Mouse (Mus musculus): Measurements from ENCODE around the gene Mcat.

Gene Mcat

DNA sequence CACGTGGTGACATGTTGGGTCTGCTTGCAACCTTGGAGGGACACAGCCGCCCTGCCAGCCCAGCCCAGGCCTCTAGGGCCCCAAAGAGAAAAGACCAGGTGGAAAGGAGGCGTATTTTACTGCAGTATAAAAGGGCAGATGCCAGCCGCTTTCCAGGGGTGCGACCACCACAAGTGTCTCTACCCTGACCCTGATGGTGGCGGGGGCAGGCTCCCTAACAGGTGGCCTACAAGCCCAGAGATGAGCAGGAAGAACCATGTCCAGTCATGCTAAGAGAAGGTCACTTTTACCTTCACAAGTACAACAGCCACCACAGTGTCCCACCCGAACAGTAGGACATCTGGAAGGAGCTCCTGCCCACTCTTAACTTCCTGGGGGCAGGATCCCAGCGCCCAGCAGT lies 12.0 kb upstream of the Mcat start:
- no peak for DNase-seq (ENCODE audit: low read depth)

DNA sequence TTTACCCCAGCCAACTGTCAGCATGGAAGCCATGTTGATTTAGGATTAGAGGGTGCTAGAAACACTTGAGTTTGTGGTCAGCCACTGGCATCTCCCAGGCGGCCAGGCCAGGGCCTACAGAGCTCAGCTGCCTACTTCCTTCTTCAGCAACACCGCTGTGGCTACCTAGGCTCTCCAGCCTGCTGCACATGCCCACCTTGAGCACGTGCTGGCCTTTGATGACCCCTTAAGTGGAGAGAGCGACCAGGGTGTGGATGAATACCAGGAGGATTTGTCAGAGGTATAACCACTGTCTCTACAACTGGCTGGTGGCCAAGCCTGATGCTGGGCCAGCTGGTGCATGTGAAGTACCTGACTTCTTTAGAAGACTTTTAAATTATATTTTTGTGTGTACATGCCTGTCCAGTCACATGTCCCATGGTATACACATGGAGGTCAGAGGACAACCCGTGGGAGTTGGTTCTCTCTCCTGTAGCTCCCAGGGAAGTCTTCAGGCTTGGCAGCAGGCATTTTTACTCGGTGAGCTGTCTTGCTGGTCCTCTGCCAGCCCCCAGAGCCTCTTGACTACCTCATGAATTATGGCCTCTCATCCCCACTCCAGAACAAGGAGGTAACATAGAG lies 11.3 kb upstream of the Mcat start:
- peak; percentile 96 for DNase-seq (ENCODE audit: low read depth)

DNA sequence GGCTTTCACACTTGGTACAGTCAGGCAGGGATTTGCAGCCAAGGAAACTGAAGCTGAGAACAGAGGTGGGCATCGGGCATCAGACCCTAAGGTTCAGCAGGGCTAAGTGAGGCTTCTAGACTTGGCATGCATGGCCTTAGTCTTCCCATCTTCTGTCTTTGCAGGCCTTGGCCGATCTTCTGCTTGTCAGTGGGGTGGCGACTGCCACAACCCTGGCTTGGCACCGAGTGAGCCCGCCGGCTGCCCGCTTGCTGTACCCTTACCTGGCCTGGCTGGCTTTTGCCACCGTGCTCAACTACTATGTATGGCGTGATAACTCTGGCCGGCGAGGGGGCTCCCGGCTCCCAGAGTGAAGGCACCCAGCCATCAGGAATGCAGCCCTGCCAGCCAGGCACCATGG lies 10.0 kb upstream of the Mcat start:
- no peak for DNase-seq (ENCODE audit: low read depth)

DNA sequence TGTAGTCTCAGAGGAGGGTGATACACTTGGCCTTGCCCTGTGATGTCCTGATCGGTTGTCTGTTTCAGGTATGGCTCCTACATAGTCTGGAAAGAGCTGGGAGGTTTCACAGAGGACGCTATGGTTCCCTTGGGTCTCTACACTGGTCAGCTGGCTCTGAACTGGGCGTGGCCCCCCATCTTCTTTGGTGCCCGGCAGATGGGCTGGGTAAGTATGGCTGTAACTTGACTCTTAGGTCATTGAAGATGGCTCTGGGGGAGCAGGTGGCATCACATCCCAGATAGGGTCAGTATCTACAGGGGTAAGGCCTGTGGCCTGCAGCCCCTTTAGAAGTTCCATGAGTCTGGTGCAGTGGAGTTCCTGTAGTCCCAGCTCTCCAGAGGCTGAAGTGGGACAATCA lies 8.5 kb upstream of the Mcat start:
- DNase-seq (ENCODE audit: low read depth): no peak

DNA sequence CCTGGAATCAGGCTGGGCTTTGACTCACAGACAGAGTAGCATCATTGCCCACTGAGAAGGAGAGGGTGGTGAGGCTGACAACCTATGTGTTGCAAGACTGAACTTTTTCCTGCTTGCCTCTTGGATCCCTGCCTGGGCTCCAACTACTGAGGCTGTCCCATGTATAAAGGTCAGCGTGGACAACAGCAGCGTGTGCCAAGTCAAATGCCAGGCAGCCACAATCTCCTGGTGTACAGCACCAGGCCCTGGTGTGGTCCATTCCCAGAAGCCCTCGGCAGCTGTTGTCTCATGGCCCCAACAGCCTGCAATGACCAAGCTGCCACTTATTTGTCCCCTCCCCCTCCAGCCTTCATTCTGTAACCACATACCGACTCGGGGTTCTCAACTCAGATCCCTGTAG lies 8.0 kb upstream of the Mcat start:
- peak; percentile 77 for DNase-seq (ENCODE audit: low read depth)

DNA sequence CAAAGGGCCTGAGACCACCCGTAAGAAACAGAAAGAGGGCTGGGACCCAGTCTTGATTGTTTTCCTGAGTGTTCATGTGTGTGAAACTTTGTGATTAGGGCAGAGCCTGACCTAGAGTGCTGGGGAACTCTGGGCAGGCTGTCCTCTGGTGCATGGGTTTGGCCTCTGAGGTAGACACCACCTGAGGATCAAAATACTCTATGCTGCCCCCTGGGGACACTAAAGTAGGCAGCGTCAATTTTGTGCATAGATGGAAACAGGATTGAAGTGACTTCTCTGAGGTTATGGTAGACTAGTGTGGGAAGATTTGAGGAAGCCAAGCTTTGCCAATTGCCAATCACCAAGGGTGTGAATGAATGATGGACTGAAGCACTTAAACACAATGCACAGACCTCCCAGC lies 7.1 kb upstream of the Mcat start:
- no peak for DNase-seq (ENCODE audit: low read depth)

DNA sequence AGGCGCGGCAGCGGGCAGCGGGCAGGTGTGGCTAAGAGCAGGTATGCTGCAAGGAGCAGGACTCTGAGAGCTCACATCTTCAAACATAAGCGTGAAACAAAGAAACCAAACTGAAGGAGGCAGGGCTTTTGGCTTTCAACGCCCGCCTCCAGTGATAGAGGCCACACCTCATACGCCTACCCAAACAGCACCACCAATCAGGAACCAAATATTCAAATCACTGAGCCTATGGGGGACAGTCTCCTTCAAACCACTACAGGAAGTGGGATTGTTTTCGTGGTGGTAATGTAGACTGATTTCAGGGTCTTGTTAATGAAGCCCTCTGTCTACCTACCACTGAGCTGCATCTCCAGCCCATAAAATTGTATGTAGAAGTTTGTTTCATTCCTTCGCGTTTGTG lies 6.1 kb upstream of the Mcat start:
- DNase-seq (ENCODE audit: low read depth): no peak

DNA sequence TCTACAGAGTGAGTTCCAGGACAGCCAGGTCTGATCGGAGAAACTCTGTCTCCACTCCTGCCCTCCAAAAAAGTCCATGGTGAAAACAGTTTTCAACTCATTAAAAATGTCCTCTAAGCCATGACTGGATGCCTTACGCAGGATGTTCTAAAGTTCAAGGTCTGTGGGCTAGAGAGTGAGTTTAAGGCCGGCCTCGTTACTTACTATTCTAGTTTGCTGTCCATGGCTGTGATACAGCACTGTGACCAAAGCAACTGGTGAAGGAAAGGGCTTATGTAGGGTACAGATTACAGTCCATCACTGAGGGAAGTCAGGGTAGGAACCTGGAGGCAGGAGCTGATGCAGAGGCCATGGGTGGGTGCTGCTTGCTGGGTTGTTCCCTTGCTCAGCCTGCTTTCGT lies 5.0 kb upstream of the Mcat start:
- DNase-seq (ENCODE audit: low read depth): no peak

DNA sequence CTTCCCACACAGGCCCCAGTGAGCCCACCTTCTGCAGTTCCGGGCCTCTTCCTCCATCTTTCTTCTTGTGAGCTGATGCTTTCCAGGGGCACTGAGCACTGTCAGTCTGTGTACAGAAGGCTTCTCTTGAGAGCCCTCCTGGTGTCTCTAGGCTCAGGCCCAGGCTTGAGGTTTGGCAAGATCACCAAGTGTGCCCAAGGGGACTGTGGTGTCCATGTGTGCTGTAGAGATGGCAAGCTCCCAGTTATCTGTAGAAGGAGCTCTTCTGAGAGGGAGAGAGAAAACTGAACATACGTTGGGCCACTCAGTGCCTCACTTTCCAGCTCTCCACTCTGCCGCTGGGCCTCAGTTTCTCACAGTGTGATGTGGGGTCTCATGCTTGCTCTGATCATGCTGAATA lies 4.1 kb upstream of the Mcat start:
- DNase-seq (ENCODE audit: low read depth): peak; percentile 65

DNA sequence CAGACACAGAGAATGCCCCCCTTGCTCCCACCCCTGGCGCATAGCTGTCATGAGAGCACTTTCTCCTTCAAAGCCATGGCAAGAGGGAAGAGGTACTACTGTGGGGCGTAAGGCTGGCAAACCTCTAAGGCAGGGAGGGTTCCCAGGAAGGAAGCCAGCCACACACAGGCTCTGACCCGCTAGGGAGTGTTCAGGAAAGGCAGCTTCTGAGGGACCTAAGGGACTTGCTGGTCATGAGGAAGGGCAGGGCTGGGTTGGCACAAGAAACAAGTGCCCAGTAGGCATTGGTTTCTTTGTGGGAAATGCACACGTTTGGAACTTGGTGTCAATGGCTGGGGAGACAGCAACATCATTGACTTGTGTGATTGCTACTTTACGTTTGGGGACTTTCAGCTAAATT lies 2.4 kb upstream of the Mcat start:
- DNase-seq (ENCODE audit: low read depth): no peak

DNA sequence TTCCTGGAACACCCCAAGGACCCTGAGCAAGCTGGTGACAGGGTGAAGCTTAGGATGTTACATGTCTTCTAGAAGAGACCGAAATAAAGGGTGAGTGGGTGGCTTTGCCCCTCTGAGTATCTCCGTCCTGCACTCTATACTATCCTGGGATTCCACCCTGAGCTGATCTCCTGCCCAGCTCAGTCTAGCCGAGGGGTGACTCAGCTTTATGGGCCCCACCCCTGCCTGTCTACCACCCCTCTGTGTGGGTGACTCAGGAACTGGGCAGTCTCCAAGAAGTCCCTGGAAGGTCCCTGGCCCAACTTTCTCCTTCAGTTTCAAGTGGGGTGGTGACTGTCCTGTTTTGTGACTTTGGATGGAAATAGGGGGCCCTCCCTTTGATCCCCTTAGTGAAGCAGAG lies 1.8 kb upstream of the Mcat start:
- DNase-seq (ENCODE audit: low read depth): peak; percentile 89

DNA sequence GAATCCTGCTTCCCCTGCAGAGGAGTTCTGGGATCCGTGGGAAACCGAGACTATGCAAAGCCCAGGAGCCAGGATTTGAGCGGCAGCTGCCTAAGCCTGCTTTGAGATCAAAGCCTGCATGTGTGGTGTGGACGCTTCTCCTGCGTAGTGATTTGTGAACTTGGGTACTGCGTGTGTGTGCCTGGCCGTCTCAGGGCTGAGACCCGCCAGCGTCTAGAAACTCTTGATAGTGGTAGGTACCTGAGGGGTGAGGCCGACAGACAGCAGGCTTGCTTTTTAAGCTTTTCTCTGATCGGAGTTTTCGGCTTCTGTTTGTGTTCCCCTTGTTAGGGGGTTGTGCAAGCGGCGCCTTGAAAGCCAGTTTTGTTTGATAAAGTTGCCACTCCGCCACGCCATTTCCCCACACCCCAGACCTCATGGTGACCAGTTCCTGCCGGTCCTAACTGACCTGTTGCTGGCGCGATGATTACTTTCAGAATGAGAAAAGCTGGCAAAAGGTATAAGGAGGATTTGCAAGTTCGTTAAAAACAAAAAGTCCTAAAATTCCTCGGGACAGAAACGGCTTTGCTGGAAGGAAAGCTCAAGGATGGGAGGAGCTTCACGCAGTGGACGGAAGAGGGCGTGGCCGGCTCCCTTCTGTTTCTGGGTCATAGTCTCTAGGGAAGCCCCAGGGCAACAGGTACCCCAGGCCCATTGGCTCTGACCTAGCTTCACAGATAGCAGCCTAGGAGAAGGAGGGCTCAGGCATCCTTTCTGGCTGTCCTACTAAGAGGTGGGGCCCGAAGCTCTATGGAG lies 467 bp upstream of the Mcat start:
- peak; percentile 78 for DNase-seq (ENCODE audit: low read depth)

DNA sequence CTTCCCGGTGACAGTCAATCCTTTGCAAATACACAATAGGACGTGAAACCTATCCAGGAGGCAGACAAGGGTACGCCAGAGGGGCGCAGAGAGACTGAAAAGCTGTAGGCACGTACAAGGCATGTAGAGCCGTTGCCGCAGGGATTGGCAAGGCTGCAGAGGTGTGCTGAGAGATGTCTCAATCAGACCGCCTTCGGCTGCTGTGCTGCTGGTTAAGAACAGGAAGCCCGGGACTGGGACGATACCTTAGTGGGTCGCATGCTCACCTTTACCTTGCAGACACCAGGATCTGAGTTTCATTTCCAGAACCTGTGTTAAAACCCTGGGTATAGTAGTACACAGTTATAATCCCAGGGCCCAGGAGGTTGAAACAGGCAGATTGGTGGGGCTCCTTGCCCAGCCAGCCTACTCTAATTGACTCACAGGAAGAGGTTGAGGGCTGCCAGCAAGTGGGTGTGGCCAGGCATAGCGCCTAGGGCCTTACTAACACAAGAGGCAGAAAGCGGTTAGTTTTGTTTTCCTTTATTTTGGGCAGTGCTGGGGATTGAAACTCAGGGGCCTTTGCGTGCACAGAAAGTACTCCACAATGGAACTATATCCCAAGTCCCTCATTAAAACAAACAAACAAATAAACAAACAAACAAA lies 839 bp downstream of the Mcat start:
- DNase-seq (ENCODE audit: low read depth): peak; percentile 98

DNA sequence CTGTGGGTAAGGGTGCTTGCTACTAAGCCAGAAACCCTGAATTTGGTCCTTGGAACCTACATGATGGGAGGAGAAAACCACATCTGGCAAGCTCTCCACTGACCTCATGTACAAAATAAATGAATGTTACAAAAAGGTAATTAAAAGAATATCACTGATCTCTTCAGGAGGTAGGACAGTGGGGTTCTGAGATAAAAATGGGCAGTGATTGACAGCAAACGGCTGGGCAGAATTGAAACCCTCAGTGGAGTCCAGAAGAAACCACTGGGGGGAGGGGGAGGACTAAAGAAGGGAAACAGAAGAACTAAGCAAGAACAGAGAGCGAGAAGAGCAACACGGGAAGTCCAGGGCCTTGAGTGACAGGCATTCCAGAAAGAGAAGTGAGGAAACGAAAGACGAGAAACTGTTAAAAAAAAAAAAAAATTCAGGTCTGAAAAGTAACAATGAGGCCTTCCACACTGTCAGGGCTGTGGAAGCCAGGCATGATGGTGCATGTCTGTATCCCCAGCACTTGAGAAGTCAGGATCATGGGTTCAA lies 2.6 kb downstream of the Mcat start:
- DNase-seq (ENCODE audit: low read depth): no peak

DNA sequence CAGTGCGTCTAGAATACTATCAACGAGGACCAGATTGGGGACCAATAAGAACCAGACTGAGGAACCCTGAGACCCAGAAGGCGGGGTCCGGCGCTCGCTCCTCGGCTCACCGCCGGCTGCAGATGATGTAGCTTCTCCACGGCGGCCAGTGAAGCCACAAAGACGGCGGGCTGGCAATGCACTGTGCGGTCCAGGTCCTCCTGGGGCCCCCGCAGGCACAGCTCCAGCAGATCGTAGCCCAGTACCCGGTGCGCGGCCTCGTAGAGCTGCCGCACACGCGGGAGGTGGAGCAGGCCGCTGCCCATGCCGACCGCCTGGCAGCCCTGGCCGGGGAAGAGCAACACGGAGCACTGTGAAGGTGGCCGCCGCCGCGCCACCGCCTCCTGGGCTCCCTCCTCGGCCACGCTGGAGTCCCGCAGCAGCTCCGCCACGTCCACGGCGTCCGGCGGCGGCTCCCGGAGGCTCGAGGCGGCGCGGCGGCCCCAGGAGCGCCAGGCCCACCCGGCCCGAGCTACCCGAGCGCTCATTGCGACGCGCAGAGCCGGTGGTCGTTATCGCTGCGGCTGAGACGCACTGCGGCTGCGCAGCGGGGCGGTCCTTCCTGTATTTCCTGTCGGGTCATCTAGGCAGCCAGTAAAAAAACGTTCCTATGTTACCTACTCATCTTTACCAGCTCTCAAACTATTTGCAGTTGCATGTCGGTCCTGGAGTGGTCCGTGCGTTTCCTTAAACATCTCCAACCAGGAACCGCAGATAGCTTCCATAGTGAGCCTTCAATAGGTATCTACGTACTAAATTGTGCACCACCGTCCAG lies 8.2 kb downstream of the Mcat start:
- DNase-seq (ENCODE audit: low read depth): peak; percentile 93

DNA sequence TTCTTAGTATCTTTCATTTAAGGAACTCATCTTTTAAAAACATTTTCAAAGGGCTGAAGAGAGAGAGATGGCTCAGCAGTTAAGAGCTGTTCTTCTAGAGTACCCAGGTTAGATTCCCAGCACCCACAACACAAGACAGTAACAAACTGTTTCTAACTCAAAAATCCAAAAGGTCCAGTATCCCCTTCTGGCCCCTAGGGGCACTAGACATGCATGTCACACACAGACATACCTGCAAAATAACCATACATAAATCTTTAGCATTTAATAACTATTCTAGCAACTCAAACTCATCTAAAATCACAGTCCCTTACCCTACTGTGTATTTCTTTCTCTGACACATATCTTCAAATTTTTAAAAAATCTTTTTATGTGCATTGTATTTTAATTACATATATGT lies 9.8 kb downstream of the Mcat start:
- DNase-seq (ENCODE audit: low read depth): peak; percentile 39

DNA sequence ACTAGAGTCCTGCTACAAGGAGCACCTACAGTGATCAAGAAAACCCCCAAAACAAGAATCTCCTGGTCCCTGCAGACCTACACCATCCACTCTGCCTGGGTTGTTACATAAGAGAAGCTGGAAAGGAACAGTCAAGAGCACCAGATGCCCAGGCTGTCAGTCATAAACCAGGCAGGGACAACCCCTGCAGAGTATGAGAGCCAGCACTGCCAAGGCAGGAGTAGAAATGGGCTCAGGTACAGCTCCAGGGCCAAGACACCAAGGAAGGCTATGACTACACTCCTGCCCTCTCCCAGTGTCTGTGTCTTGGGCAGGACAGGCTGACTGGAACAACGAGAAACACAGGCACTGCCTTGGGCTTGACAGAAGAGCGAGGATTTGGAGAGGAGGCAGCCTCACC lies 13.4 kb downstream of the Mcat start:
- DNase-seq (ENCODE audit: low read depth): no peak

DNA sequence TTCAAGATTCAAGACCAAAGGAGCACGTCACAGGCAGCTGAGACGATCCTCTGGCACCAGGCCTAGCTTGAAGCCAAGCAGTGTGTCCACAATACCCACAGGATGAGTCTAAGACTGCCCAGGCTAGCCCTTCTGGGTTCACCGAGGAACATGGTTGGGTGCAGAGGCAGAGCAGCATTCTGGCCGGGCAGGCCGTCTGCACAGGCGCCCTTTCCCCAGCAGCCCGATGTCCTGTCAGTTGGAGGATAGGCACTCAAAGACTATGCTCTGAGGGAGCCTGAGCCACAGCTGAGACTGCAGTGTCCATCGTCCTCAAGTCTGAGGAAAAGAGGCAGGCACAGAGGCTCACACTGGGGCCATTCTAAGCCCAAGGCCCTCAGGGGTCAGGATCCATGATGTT lies 16.4 kb downstream of the Mcat start:
- no peak for DNase-seq (ENCODE audit: low read depth)

DNA sequence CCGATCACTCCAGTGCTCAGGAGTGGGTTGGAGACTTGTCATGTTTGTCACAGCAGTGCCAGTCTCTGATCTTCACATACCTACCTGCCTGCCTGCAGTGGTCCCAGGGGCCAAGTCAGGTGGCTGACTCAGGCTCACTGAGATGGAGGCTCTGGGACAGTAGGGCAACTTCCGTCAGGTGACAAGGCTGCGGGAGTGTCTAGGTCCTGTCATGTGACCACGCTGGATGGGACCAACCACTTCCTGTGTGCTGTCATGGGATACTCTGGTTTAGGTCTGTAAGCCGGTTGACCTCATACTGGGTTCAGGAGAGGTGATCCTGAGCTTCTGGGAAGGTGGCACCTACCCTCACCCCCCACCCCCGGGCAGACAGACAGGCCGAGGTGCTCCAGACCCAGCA lies 17.6 kb downstream of the Mcat start:
- DNase-seq (ENCODE audit: low read depth): no peak

DNA sequence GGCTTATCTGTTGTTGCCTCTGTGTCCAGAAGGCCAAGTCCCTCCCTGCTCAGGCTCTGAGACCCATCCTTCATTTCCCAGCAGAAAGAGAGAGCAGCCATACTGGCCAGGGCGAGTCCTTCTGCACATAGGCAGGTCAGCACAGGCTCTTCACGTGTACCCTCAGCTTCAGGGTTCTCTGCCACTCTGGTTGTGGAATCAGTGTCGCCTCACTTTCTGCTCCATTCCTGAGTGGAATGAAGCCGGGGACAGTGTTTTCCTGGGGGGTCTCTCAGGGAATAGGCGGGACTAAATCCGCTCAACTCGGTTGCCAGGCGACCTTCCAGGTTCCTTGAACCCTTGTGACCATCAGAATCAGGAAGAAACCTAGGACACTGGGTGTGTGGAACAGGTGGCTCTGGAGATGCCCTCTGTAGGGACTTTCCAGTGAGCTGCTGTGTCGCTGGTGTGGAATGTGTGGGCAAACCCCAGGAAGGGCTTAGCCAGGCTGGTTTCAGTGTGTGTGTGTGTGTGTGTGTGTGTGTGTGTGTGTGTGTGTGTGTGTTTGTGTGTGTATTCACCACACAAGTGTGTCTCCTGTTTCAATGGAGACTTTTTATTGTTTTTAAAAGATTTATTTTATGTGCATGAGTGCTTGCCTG lies 21.8 kb downstream of the Mcat start:
- DNase-seq (ENCODE audit: low read depth): peak; percentile 64

DNA sequence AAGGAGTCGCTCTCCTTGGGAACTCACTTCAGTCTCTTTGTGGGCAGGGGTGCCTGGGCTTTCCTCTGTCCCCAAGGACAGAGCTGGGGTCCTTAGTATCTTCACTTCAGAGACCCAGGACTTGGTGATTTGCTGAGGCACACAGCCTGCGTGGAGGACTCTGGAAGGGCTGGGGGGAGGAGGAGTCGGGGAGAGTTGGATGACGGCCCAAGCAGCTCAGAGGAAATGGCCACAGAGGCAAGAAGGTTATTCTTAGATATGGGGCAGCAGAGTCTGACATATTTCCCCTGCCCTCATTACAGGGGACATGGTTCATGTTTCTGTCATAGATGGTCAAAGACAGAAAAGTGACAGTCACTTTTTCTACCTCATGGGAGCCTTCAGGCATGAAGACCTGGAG lies 23.7 kb downstream of the Mcat start:
- no peak for DNase-seq (ENCODE audit: low read depth)

DNA sequence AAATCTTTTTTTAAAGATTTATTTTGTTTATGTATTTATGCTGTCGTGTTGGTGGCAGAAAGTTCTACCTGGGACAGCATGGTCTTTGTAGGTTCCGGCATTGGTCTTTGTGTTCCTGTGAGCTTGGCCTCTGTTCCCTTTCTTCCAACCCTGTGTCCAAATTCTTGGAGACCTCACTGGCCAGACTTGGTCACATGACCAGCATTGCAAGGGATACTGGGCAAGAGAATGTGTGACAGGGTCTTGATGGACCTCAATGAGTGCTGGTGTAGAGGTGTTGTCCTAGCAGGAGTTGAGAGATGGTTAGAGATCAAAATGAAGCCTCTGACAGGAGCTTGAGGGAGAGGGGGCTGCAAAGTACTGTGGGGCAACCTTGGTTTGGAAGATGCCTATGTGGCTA lies 24.7 kb downstream of the Mcat start:
- DNase-seq (ENCODE audit: low read depth): no peak
